8 mouse cellular contexts compared by ENCODE assay signal in the genomic region with DNA sequence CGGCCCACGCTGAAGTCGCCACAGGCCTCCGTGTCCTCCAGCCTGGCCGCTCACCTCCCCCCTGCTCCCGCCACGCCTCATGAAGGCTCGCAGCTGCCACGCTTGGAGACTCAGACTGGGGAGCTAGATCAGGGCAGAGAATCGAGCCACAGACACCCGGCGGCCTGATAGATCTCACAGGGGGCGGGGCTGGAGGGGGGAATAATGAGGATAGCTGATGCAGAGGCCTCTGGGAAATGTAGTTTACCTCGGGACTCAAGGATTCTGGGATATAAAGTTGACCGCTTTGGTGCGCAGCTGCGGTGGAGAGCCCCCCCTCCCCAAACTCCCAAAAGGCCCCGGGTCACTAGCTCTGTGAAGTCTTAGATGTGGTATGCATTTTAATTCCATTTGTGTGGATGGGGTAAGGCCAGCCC. TPM values are rescaled to one million over a fixed set of nuclear protein-coding genes. Genes with fewer than 3 reads are reported as not detected.
DNase-seq lines count a peak whose midpoint lies in the region; ATAC-seq and TF ChIP-seq lines count a peak whose summit lies in the region.

A gene (minus strand): TSS at position 183 of the 416 bp plus-strand sequence.

- peak within 1 kb of the TSS; percentile 70 for H3K4me3 ChIP-seq in hindbrain, postnatal 0 days (ENCODE audit: low read length)

- 0 out of 2 replicates have a peak, but pooled peaks have one; percentile 1 for TF ChIP-seq CTCF in hindbrain, postnatal 0 days (IDR thresholded peaks at IDR 0.05; ENCODE audit: low read depth)

- no peaks in the 10 kb centered on the region for H3K27me3 ChIP-seq in hindbrain, postnatal 0 days (ENCODE audit: insufficient read depth, low read length)

- 2% methylated on average over 18 of the region's 18 CpGs for WGBS in hindbrain, postnatal 0 days

- H3K9ac ChIP-seq in hindbrain, postnatal 0 days (replicated peaks; ENCODE audit: low read length): peak within 1 kb of the TSS; percentile 69

- peak within 1 kb of the TSS; percentile 84 for H3K27ac ChIP-seq in hindbrain, postnatal 0 days

- H3K4me2 ChIP-seq in hindbrain, postnatal 0 days (ENCODE audit: low read depth, low read length): peak within 1 kb of the TSS; percentile 96

- H3K4me1 ChIP-seq in hindbrain, postnatal 0 days (ENCODE audit: insufficient read depth, low read length): peaks cover 3% of the 10 kb centered on the region; the same call in 1 of the 2 replicates

- H3K36me3 ChIP-seq in hindbrain, postnatal 0 days (ENCODE audit: insufficient read depth, low read length): no peaks in the 10 kb centered on the region

- no peaks in the 10 kb centered on the region for H3K9me3 ChIP-seq in hindbrain, postnatal 0 days (ENCODE audit: low read length)

- peak; percentile 65 for DNase-seq in WW6 (ENCODE audit: low read depth, low spot score)
- DNase-seq in cerebellum, postnatal 4 days (ENCODE audit: low spot score in 2 of 2): peak; percentile 61 to 82
- peak; percentile 64 to 67 for DNase-seq in gastrocnemius, adult 8-10 months (ENCODE audit: low spot score in 2 of 2)
- peak; percentile 96 for DNase-seq in hindbrain, postnatal 0 days (ENCODE audit: low spot score)
- DNase-seq in left cerebral cortex, adult 18-20 months (ENCODE audit: low spot score in 2 of 2): peak; percentile 81 to 85
- DNase-seq in lung, postnatal 36 days: peak; percentile 93
- peak; percentile 77 for DNase-seq in retina, postnatal 7 days (ENCODE audit: low read depth, low spot score)
- DNase-seq in urinary bladder, adult 18-20 months (ENCODE audit: low spot score in 2 of 2): peak; percentile 76 to 79

- ATAC-seq in hindbrain, postnatal 0 days: peak; percentile 96

RNA-seq across cellular contexts. Expression of the gene that starts here (rescaled TPM):
- 1 to 10 TPM; 1.6 to 2.3 (median 2.2) TPM for total RNA-seq in gastrocnemius, adult 8-10 months (2022)
- 0.52 and 1.1 TPM in 2 replicates for total RNA-seq in hindbrain, postnatal 0 days (2014; rRNA removed)
- 2.3 and 2.8 TPM in 2 replicates for polyA plus RNA-seq in hindbrain, postnatal 0 days (2015; fragmentation: Nextera tagmentation; extraction: Ambion mirVana)
- total RNA-seq in left cerebral cortex, adult 18-20 months (2021): 1 to 10 TPM; 6.1 to 8.8 TPM

Comparison
In these comparisons a context has a peak if more than half of its experiments do, and no peak if none do; other contexts are left out.
1. Peak in every context shown above with its lines: DNase-seq, ATAC-seq, H3K4me3 ChIP-seq and H3K27ac ChIP-seq.